Mouse (Mus musculus) stomach, postnatal 0 days (tissue): ENCODE results near the gene Fads2.

Source experiments
- CTCF ChIP-seq: IDR thresholded peaks from 2 replicates; pipeline ENCODE4 v1.5.1; 2016; ENCODE audit warnings: antibody characterized with exemption, low read depth, mild to moderate bottlenecking, moderate library complexity
- EP300 ChIP-seq: optimal IDR thresholded peaks from 2 replicates; pipeline ENCODE3; 2016; ENCODE audit warnings: antibody characterized with exemption

DNA sequence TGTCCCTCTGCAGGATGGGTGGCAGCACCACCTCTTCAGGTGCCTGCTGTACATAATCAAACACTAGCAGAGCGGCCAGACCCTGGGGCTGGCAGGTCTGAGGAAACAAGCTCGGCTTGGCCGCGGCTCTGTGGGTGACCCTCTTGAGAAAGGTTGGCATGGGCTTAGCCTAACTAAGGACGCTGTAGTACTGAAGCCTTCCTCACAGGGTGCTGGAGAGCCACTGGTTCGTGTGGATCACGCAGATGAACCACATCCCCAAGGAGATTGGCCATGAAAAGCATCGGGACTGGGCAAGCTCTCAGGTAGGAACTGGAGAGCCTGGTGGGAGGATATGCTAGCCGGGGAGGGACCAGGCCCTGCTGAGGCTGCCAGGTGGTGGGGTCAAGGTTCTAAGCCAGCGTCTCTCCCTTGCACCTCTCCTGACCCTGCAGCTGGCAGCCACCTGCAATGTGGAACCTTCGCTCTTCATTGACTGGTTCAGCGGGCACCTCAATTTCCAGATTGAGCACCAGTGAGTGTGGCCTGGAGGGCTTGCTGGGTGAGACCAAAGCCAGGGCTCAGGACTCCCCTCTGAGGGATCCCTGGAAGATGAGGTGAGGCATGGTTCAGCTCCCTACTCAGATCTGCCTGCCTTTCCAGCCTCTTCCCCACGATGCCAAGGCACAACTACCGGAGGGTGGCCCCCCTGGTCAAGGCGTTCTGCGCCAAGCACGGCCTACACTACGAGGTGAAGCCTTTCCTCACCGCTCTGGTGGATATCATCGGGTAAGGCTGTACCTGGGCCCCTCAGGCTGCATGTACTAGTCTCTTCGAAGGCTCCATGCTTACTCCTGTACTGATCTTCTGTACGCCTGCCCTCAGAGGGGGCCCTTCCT lies 45.5 kb downstream of the Fads2 start:
- TF ChIP-seq CTCF (peak; percentile 20; the same call in 1 of the 2 replicates), EP300 (no peak)
